Mouse (Mus musculus) hindbrain, embryonic 16.5 days (tissue): ENCODE data around the gene Plxna3. TPM values are rescaled to one million over a fixed set of nuclear protein-coding genes. Genes with fewer than 3 reads are reported as not detected.

ENCODE experiments used
- ATAC-seq: fragments of 200-750 bp; cut with Nextera tagmentation; 2 replicates; pipeline ENCODE4 v1.8.0; 2017; ENCODE audit warnings: moderate TSS enrichment, moderate library complexity
- H3K27ac ChIP-seq: fragments of 300-500 bp; sonication (generic); 2 replicates; pipeline ENCODE4 v1.5.1; 2014; ENCODE audit warnings: low read depth, mild to moderate bottlenecking, control low read depth, low read length, moderate library complexity
- H3K27me3 ChIP-seq: fragments of 300-500 bp; sonication (generic); replicated peaks from 2 replicates; pipeline ENCODE4 v1.6.1; 2014; ENCODE audit warnings: low read length; ENCODE audit not compliant: control insufficient read depth, insufficient read depth
- H3K36me3 ChIP-seq: fragments of 300-500 bp; sonication (generic); 2 replicates; pipeline ENCODE4 v1.6.1; 2014; ENCODE audit warnings: mild to moderate bottlenecking, low read length, moderate library complexity, mixed read lengths; ENCODE audit not compliant: control insufficient read depth, insufficient read depth
- H3K4me1 ChIP-seq: fragments of 300-500 bp; sonication (generic); 2 replicates; pipeline ENCODE4 v1.6.1; 2014; ENCODE audit warnings: low read depth, low read length; ENCODE audit not compliant: control insufficient read depth, insufficient read depth
- H3K4me2 ChIP-seq: fragments of 300-500 bp; sonication (generic); 2 replicates; pipeline ENCODE4 v1.6.1; 2014; ENCODE audit warnings: mild to moderate bottlenecking, low read length, control low read depth, moderate library complexity
- H3K4me3 ChIP-seq: fragments of 300-500 bp; sonication (generic); 2 replicates; pipeline ENCODE4 v1.5.1; 2014; ENCODE audit warnings: mild to moderate bottlenecking, low read length, control low read depth, moderate library complexity
- H3K9ac ChIP-seq: fragments of 300-500 bp; sonication (generic); 2 replicates; pipeline ENCODE4 v1.6.1; 2014; ENCODE audit warnings: low read depth, mild to moderate bottlenecking, control low read depth, low read length, moderate library complexity
- H3K9me3 ChIP-seq: fragments of 300-500 bp; sonication (generic); 2 replicates; pipeline ENCODE4 v1.6.1; 2014; ENCODE audit warnings: mild to moderate bottlenecking, low read length, moderate library complexity; ENCODE audit not compliant: control insufficient read depth
- WGBS: fragments of 180-500 bp; shearing (Covaris S2); extraction: QIAGEN DNeasy Blood & Tissue Kit; methylation state at CpG from one replicate; pipeline ENCODE4 v1.1.7; 2014; 5-methylcytosine and 5-hydroxymethylcytosine counted together
- polyA plus RNA-seq: library from polyadenylated mRNA; unstranded; fragments of >200 nt; fragmentation: Nextera tagmentation; extraction: Ambion mirVana; gene quantifications from 2 replicates; pipeline ENCODE4 v1.2.1, GENCODE M21; 2015

Plxna3 gene
- polyA plus RNA-seq, 1 experiment from 2014 or later: 38.2 TPM

DNA sequence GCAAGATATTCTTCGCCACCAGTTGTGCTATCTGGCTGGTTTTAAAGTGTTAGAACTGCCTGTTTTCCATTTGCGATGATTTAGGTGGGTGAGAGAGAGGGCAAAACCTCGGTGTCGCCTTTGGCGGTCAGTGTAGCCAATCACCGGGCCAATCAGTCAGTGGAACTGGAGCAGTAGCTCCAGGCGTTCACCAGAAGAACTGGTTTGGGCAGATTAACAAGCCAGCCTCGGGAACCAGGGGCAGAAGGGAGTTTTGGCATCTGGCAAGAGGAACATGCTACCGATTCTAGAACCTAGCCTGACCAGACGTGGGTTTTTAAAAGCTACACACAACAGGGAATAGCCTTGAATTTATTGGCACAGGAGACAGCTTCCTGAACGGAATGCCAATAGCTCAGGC is 30.3 kb downstream of the Plxna3 start:
- Histone ChIP-seq H3K4me3 (no peak overlapping the region), H3K27me3 (no peaks in the 10 kb centered on the region), H3K4me2 (no peak overlapping the region), H3K27ac (no peak overlapping the region), H3K9me3 (no peaks in the 10 kb centered on the region), H3K9ac (no peak overlapping the region), H3K36me3 (no peaks in the 10 kb centered on the region), H3K4me1 (no peaks in the 10 kb centered on the region)
- ATAC-seq: no peak
- WGBS: 59% methylated on average over 11 of the region's 11 CpGs

DNA sequence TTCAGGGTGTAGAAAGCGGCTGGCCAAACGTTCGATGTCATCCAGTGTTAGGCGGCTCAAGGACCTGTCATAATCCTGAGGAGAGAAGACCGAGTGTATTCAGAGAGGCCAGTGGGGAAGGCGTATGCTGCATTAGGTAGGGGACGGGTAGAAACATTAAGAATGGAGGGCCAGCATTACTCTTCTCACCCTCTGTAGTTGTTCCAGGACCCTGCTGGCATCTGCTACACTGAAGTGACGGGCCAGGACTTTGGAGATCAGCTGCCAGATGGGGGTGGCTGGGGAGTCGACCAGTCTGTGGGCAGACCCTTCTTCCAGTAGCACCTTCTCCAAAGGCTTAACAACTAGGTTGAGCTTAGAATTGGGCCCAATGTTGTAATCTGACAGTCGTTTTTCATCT is 38.6 kb downstream of the Plxna3 start:
- Histone ChIP-seq H3K27me3 (no peaks in the 10 kb centered on the region), H3K4me2 (peak overlapping the region; percentile 70), H3K9ac (peak overlapping the region; percentile 81), H3K27ac (peak overlapping the region; percentile 80), H3K4me1 (peaks cover 8% of the 10 kb centered on the region), H3K4me3 (peak overlapping the region; percentile 61), H3K36me3 (peaks cover 2% of the 10 kb centered on the region; the same call in 1 of the 2 replicates), H3K9me3 (no peaks in the 10 kb centered on the region)
- 66% methylated on average over 10 of the region's 10 CpGs for WGBS
- 0 out of 2 replicates have a peak, but pooled peaks have one; percentile 12 for ATAC-seq

DNA sequence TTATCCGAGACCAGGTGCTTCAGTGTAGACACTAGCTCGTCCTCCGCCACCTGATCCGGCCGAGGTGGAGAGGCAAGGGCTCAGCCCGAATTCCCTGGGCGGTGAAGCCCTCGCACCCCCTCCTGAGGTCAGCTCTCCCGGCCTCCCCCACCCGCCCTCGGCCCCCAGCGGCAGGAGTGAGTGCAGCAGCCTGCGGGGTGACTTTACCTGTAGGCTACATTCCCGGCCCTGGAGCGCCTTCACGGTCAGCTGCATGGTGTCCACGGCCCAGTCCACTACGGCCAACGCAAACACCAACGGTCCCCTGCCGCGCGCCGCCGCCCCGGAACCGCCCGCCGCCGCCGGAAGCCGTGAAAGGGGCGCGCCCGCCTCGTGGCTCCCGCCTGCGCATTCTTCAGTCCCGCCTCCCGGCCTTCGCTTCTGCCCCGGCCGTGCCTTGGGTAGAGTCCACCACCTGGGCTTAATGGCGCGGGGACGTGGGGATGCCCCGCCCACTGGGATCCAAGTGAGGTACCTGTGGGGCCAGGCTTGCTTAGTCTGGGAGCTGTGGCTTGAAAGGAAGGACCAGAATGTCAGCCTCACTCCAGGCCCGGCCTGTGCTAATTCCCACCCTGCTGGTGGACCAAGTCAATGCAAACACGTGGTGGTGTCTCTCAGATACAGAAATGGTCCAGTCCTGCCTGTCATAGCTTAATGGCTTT is 39.5 kb downstream of the Plxna3 start:
- Histone ChIP-seq H3K4me1 (peaks cover 8% of the 10 kb centered on the region), H3K36me3 (peaks cover 2% of the 10 kb centered on the region; the same call in 1 of the 2 replicates), H3K27ac (peak overlapping the region; percentile 80), H3K27me3 (no peaks in the 10 kb centered on the region), H3K9me3 (no peaks in the 10 kb centered on the region), H3K4me3 (peak overlapping the region; percentile 61), H3K4me2 (peak overlapping the region; percentile 70), H3K9ac (peak overlapping the region; percentile 81)
- WGBS: 20% methylated on average over 44 of the region's 49 CpGs
- ATAC-seq: peak; percentile 80

DNA sequence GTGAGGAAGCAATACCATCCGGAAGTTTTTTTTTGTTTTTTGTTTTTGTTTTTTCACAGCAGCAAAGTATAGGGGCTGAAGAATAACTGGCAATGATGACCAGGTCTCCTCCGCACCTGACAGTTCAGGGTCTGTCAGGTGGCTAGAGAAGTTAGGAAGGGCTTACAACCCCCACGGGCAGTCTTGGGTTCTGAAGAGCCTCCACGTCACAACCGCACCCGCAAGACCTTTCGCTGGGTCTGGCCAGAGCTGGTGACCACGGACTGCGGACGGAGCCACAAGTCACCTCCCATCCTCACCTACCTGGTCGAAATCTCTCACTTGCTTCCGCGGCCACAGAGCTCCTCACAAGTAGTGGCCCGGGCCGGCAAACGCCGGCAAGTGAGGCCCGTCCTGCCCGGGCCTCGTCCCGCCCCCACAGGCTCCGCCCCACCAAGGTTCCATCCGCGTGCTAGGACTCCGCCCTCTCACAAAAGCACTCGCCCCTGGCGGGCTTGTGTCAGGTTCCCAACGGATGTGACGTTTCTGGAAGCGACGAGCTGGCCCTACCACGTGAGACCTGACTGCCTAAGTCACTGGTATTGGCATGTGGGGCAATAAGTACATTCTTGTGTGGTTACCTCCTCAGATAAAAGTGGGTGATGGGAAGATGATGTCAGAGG is 44.2 kb downstream of the Plxna3 start, which contains the start of the genes Ubl4a and Slc10a3:
Gene Ubl4a, minus strand, starts transcription at position 331 of the 662 bp plus-strand sequence.
Gene Slc10a3, minus strand, starts transcription at position 462 of the 662 bp plus-strand sequence.
- Histone ChIP-seq H3K4me3 (peak within 1 kb of the TSS; percentile 46), H3K27me3 (no peaks in the 10 kb centered on the region), H3K4me1 (no peaks in the 10 kb centered on the region; the same call in none of the 2 replicates), H3K27ac (0 out of 2 replicates have a peak within 1 kb of the TSS, but pooled peaks have one; percentile 5), H3K36me3 (peaks cover 2% of the 10 kb centered on the region; the same call in 1 of the 2 replicates), H3K4me2 (peak within 1 kb of the TSS; percentile 59), H3K9me3 (no peaks in the 10 kb centered on the region), H3K9ac (peak within 1 kb of the TSS; percentile 58)
- WGBS: 21% methylated on average over 30 of the region's 32 CpGs
- peak; percentile 92 for ATAC-seq

DNA sequence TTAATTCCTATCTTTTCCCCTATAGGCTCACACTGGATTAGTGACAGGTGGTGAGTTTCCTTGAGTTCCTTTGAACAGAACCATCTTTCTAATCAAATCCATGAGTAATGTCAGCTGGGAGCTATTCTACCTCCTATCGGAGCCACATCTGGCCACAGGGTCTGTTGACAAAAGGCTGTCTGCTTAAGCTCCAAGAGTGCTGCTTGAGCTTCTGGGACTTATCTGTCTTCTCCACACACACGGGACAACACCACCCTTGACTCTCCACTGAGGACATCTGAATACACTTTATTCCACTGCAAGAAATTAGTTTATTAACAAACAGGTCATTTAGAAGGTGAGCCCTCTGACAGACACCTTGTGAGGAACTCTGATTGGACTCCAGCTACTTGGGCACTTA is 55.6 kb downstream of the Plxna3 start:
- no peaks in the 10 kb centered on the region for H3K4me1 ChIP-seq
- no peak overlapping the region for H3K9ac ChIP-seq
- WGBS: 86% methylated on average over 2 of the region's 2 CpGs
- H3K27ac ChIP-seq: no peak overlapping the region
- no peak for ATAC-seq
- H3K4me2 ChIP-seq: no peak overlapping the region
- H3K36me3 ChIP-seq: no peaks in the 10 kb centered on the region; the same call in 1 of the 2 replicates
- no peak overlapping the region for H3K4me3 ChIP-seq
- no peaks in the 10 kb centered on the region for H3K9me3 ChIP-seq
- no peaks in the 10 kb centered on the region for H3K27me3 ChIP-seq

DNA sequence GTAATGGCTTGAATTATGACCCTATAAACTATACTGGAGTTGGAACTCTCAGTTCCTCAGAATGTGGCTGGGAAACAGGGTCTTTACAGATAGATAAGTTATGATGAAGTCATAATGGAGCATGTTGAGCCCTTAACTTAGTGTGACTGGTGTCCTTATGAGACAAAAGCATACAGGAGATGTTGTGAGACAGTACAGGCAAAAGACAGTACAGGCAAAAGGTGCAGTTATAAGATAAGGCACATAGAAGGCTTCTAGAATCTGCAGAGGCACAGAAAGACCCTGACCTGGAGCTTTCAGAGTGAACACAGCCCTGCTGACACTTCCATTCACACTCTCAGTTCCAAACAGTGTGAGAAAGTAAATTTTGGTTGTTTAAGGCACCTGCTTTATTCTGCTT is 59.3 kb downstream of the Plxna3 start:
- no peak for ATAC-seq
- Histone ChIP-seq H3K36me3 (no peaks in the 10 kb centered on the region; the same call in 1 of the 2 replicates), H3K27ac (no peak overlapping the region), H3K9ac (no peak overlapping the region), H3K4me2 (no peak overlapping the region), H3K27me3 (no peaks in the 10 kb centered on the region), H3K4me3 (no peak overlapping the region), H3K9me3 (no peaks in the 10 kb centered on the region), H3K4me1 (peaks cover 3% of the 10 kb centered on the region; the same call in 1 of the 2 replicates)

DNA sequence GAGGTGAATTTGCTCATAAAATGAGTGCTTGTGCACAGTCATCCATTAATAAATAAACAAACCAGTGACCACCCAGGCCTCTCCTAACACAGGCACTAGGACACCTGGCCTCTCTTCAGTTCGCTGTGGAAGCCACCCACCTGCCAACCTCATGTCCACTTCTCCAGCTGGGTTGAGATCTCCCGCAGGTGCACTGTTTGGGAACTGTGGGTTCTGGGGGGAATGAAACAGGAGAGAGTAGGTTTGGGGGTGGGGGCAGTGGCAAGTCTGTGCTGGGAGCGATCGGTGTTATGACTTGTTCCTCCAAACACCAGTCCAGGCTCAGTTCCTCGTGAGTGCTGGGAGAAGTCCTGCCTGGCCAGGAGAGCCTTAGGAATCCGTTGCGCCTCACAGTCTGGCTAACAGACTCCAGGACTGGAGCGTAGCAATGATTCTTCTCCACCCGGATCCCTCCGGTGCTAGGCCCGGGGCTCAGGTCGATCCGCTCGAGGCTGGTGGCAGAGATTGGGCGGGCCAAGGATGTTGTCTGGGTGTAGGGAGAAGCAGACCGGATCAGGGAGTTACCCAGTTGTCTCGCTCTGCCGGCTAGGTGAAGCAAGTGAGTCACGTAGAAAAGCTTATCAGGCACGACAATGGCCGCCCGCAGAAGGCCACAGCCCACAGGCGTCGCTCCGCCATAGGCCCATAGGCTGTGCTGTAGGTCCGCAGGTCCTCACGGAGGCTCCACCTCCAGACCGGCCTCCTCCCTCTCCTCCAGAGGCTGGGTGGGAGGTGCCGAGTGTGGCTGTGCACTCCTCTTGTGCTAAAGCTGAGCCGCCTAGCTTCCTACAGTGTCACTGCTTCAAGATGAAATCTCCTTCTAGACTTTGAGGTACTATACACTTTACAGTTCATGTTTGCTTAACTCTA is 63.9 kb downstream of the Plxna3 start, which contains the start of the genes Fam3a and Ikbkg:
Gene Fam3a, minus strand, starts transcription at position 738 of the 909 bp plus-strand sequence.
Gene Ikbkg, plus strand, starts transcription at position 756 of the 909 bp plus-strand sequence.
- H3K9ac ChIP-seq: peak within 1 kb of the TSS; percentile 72
- peak within 1 kb of the TSS; percentile 83 for H3K27ac ChIP-seq
- H3K27me3 ChIP-seq: no peaks in the 10 kb centered on the region
- 16% methylated on average over 30 of the region's 30 CpGs for WGBS
- peak; percentile 100 for ATAC-seq
- no peaks in the 10 kb centered on the region for H3K36me3 ChIP-seq
- H3K4me3 ChIP-seq: peak within 1 kb of the TSS; percentile 55
- peak within 1 kb of the TSS; percentile 65 for H3K4me2 ChIP-seq
- H3K9me3 ChIP-seq: no peaks in the 10 kb centered on the region
- peaks cover 3% of the 10 kb centered on the region; the same call in 1 of the 2 replicates for H3K4me1 ChIP-seq
